Mouse (Mus musculus) retina, postnatal 1 day (tissue): ENCODE results near the gene Fut8.

ENCODE experiments used
- DNase-seq: peaks from one replicate; pipeline ENCODE4 v3.0.0-alpha.2; 2012

The Fut8 gene

GRCm38 (mm10) chr12:77237950-77238530, at the start of gene Fut8:
Fut8 (plus strand) TSS chr12:77238125.
- peak; percentile 94 for DNase-seq

- no peak for DNase-seq
These were observed 48.8 kb upstream of the Fut8 start for GRCm38 (mm10) chr12:77189161-77189560.

- DNase-seq: no peak
These were observed 47.9 kb upstream of the Fut8 start for GRCm38 (mm10) chr12:77189933-77190446.

- DNase-seq: no peak
These were observed 46.2 kb upstream of the Fut8 start for GRCm38 (mm10) chr12:77191478-77192271.

- no peak for DNase-seq
These were observed 45.2 kb upstream of the Fut8 start for GRCm38 (mm10) chr12:77192714-77193113.

GRCm38 (mm10) chr12:77193225-77193716, 44.7 kb upstream of the Fut8 start:
- DNase-seq: no peak

- DNase-seq: no peak
These were observed 42.9 kb upstream of the Fut8 start for GRCm38 (mm10) chr12:77195044-77195443.

- no peak for DNase-seq
These were observed 41.3 kb upstream of the Fut8 start for GRCm38 (mm10) chr12:77196529-77197095.

- DNase-seq: no peak
These were observed 40.8 kb upstream of the Fut8 start for GRCm38 (mm10) chr12:77197121-77197599.

GRCm38 (mm10) chr12:77198253-77198652, 39.7 kb upstream of the Fut8 start:
- no peak for DNase-seq

- DNase-seq: no peak
These were observed 36.3 kb upstream of the Fut8 start for GRCm38 (mm10) chr12:77201461-77202143.

- no peak for DNase-seq
These were observed 34.8 kb upstream of the Fut8 start for GRCm38 (mm10) chr12:77203136-77203535.

- no peak for DNase-seq
These were observed 31.1 kb upstream of the Fut8 start for GRCm38 (mm10) chr12:77206852-77207251.

- DNase-seq: no peak
These were observed 29.9 kb upstream of the Fut8 start for GRCm38 (mm10) chr12:77208056-77208455.

GRCm38 (mm10) chr12:77208576-77209180, 29.2 kb upstream of the Fut8 start:
- DNase-seq: no peak

GRCm38 (mm10) chr12:77211695-77212208, 26.2 kb upstream of the Fut8 start:
- DNase-seq: no peak

GRCm38 (mm10) chr12:77213896-77214564, 23.9 kb upstream of the Fut8 start:
- DNase-seq: no peak

GRCm38 (mm10) chr12:77214565-77214909, 23.4 kb upstream of the Fut8 start:
- DNase-seq: no peak

GRCm38 (mm10) chr12:77216511-77217192, 21.3 kb upstream of the Fut8 start:
- DNase-seq: no peak

GRCm38 (mm10) chr12:77220616-77221015, 17.3 kb upstream of the Fut8 start:
- DNase-seq: peak; percentile 55

GRCm38 (mm10) chr12:77222272-77222874, 15.6 kb upstream of the Fut8 start:
- no peak for DNase-seq
